Mouse (Mus musculus) macrophage (primary cell): ENCODE measurements around the gene Dnajc1. TPM values are rescaled to one million over a fixed set of nuclear protein-coding genes. Genes with fewer than 3 reads are reported as not detected.

Experiments
- H3K27ac ChIP-seq: fragments of 350-480 bp; formaldehyde crosslinking; 2 replicates; pipeline ENCODE4 v1.9.0; 2021
- H3K36me3 ChIP-seq: fragments of 350-480 bp; formaldehyde crosslinking; 2 replicates; pipeline ENCODE4 v1.9.0; 2021; ENCODE audit errors: inconsistent target
- H3K4me3 ChIP-seq: fragments of 350-480 bp; formaldehyde crosslinking; 2 replicates; pipeline ENCODE4 v1.9.0; 2021; ENCODE audit errors: inconsistent target
- H3K79me2 ChIP-seq: fragments of 350-480 bp; formaldehyde crosslinking; 2 replicates; pipeline ENCODE4 v1.9.0; 2021; ENCODE audit errors: inconsistent target
- WGBS: methylation state at CpG from one replicate; pipeline ENCODE4 v1.1.7; 2026; ENCODE audit warnings: inconsistent platforms; ENCODE audit not compliant: missing documents; 5-methylcytosine and 5-hydroxymethylcytosine counted together
- polyA plus RNA-seq: library from polyadenylated mRNA; stranded (reverse); fragments of 250-400 nt; gene quantifications from 3 replicates; pipeline ENCODE4 v1.2.4, GENCODE M21; 2018; ENCODE audit warnings: inconsistent platforms

Gene Dnajc1
- polyA plus RNA-seq, 1 experiment from 2014 or later, result 68.3 TPM

GRCm38 (mm10) chr2:18231143-18231542 is 161.5 kb downstream of the Dnajc1 start:
- no peaks in the 10 kb centered on the region for H3K79me2 ChIP-seq
- 100% methylated on average over 4 of the region's 4 CpGs for WGBS

GRCm38 (mm10) chr2:18229279-18229678 is 163.4 kb downstream of the Dnajc1 start:
- Histone ChIP-seq H3K36me3 (no peaks in the 10 kb centered on the region), H3K27ac (no peak overlapping the region), H3K4me3 (no peak overlapping the region), H3K79me2 (no peaks in the 10 kb centered on the region)
- WGBS, result 90% methylated on average over 2 of the region's 2 CpGs

More at GRCm38 (mm10) chr2:18231143-18231542, 161.5 kb downstream of the Dnajc1 start:
- Histone ChIP-seq H3K4me3 (no peak overlapping the region), H3K27ac (no peak overlapping the region), H3K36me3 (no peaks in the 10 kb centered on the region)

- 87% methylated on average over 8 of the region's 8 CpGs for WGBS
- no peaks in the 10 kb centered on the region for H3K36me3 ChIP-seq
These were observed 164.1 kb downstream of the Dnajc1 start for GRCm38 (mm10) chr2:18228486-18229062.

GRCm38 (mm10) chr2:18219569-18219968 is 173.1 kb downstream of the Dnajc1 start:
- no peaks in the 10 kb centered on the region for H3K79me2 ChIP-seq

More at GRCm38 (mm10) chr2:18228486-18229062, 164.1 kb downstream of the Dnajc1 start:
- Histone ChIP-seq H3K4me3 (no peak overlapping the region), H3K27ac (no peak overlapping the region), H3K79me2 (no peaks in the 10 kb centered on the region)

GRCm38 (mm10) chr2:18219136-18219535 is 173.5 kb downstream of the Dnajc1 start:
- no peak overlapping the region for H3K4me3 ChIP-seq
- H3K36me3 ChIP-seq, result peaks cover 34% of the 10 kb centered on the region; the same call in 1 of the 2 replicates
- WGBS, result 93% methylated on average over 8 of the region's 8 CpGs
- no peak overlapping the region for H3K27ac ChIP-seq
- H3K79me2 ChIP-seq, result no peaks in the 10 kb centered on the region

More at GRCm38 (mm10) chr2:18219569-18219968, 173.1 kb downstream of the Dnajc1 start:
- peaks cover 33% of the 10 kb centered on the region; the same call in 1 of the 2 replicates for H3K36me3 ChIP-seq
- no peak overlapping the region for H3K27ac ChIP-seq
- no peak overlapping the region for H3K4me3 ChIP-seq
- WGBS, result 90% methylated on average over 13 of the region's 13 CpGs

- Histone ChIP-seq H3K4me3 (no peak overlapping the region), H3K79me2 (no peaks in the 10 kb centered on the region), H3K27ac (no peak overlapping the region), H3K36me3 (peaks cover 34% of the 10 kb centered on the region; the same call in 1 of the 2 replicates)
- 90% methylated on average over 5 of the region's 5 CpGs for WGBS
These were observed 174.1 kb downstream of the Dnajc1 start for GRCm38 (mm10) chr2:18218500-18218899.

GRCm38 (mm10) chr2:18217867-18218266 is 174.8 kb downstream of the Dnajc1 start:
- H3K27ac ChIP-seq, result no peak overlapping the region
- H3K36me3 ChIP-seq, result peaks cover 37% of the 10 kb centered on the region; the same call in 1 of the 2 replicates
- 100% methylated on average over 3 of the region's 3 CpGs for WGBS
- no peaks in the 10 kb centered on the region for H3K79me2 ChIP-seq
- no peak overlapping the region for H3K4me3 ChIP-seq

- Histone ChIP-seq H3K36me3 (peaks cover 68% of the 10 kb centered on the region; the same call in 1 of the 2 replicates), H3K79me2 (no peaks in the 10 kb centered on the region), H3K27ac (no peak overlapping the region), H3K4me3 (no peak overlapping the region)
- WGBS, result 87% methylated on average over 2 of the region's 2 CpGs
These were observed 178.6 kb downstream of the Dnajc1 start for GRCm38 (mm10) chr2:18214031-18214430.

- no peaks in the 10 kb centered on the region for H3K79me2 ChIP-seq
- no peak overlapping the region for H3K27ac ChIP-seq
- H3K36me3 ChIP-seq, result peaks cover 74% of the 10 kb centered on the region
- no peak overlapping the region for H3K4me3 ChIP-seq
- 100% methylated on average over 1 of the region's 4 CpGs for WGBS
These were observed 182.7 kb downstream of the Dnajc1 start for GRCm38 (mm10) chr2:18209948-18210347.

- Histone ChIP-seq H3K79me2 (no peaks in the 10 kb centered on the region), H3K27ac (no peak overlapping the region), H3K36me3 (peaks cover 70% of the 10 kb centered on the region), H3K4me3 (no peak overlapping the region)
- WGBS, result 94% methylated on average over 7 of the region's 7 CpGs
These were observed 183.3 kb downstream of the Dnajc1 start for GRCm38 (mm10) chr2:18209211-18209823.

- H3K36me3 ChIP-seq, result peaks cover 76% of the 10 kb centered on the region
These were observed 184.1 kb downstream of the Dnajc1 start for GRCm38 (mm10) chr2:18208578-18208977.

GRCm38 (mm10) chr2:18206811-18207210 is 185.8 kb downstream of the Dnajc1 start:
- H3K79me2 ChIP-seq, result no peaks in the 10 kb centered on the region
- H3K36me3 ChIP-seq, result peaks cover 75% of the 10 kb centered on the region
- H3K4me3 ChIP-seq, result no peak overlapping the region
- no peak overlapping the region for H3K27ac ChIP-seq
- WGBS, result 91% methylated on average over 10 of the region's 10 CpGs

More at GRCm38 (mm10) chr2:18208578-18208977, 184.1 kb downstream of the Dnajc1 start:
- H3K4me3 ChIP-seq, result no peak overlapping the region
- WGBS, result 94% methylated on average over 6 of the region's 6 CpGs
- H3K27ac ChIP-seq, result no peak overlapping the region
- H3K79me2 ChIP-seq, result no peaks in the 10 kb centered on the region

GRCm38 (mm10) chr2:18205118-18205517 is 187.5 kb downstream of the Dnajc1 start:
- Histone ChIP-seq H3K27ac (no peak overlapping the region), H3K4me3 (no peak overlapping the region), H3K79me2 (no peaks in the 10 kb centered on the region), H3K36me3 (peaks cover 62% of the 10 kb centered on the region)
- WGBS, result 82% methylated on average over 3 of the region's 3 CpGs

GRCm38 (mm10) chr2:18202923-18203322 is 189.7 kb downstream of the Dnajc1 start:
- WGBS, result 100% methylated on average over 4 of the region's 4 CpGs
- Histone ChIP-seq H3K79me2 (no peaks in the 10 kb centered on the region), H3K4me3 (no peak overlapping the region), H3K27ac (no peak overlapping the region), H3K36me3 (peaks cover 51% of the 10 kb centered on the region)

GRCm38 (mm10) chr2:18201820-18202462 is 190.7 kb downstream of the Dnajc1 start:
- Histone ChIP-seq H3K27ac (no peak overlapping the region), H3K36me3 (peaks cover 47% of the 10 kb centered on the region), H3K79me2 (no peaks in the 10 kb centered on the region), H3K4me3 (no peak overlapping the region)
- 95% methylated on average over 1 of the region's 1 CpGs for WGBS
